Mouse (Mus musculus) limb, embryonic 11.5 days (tissue): ENCODE measurements at regions not wholly inside any gene's neighbourhood (a gene's known extent, or its start where the extent isn't known, plus 50 kb on each side); places are given as distances from the start of the nearest gene placed in this dataset.

Source experiments
- ATAC-seq: fragments of 200-750 bp; cut with Nextera tagmentation; 2 replicates; pipeline ENCODE4 v1.8.0; 2017; ENCODE audit warnings: low read depth; ENCODE audit not compliant: insufficient number of reproducible peaks, low FRiP score, low TSS enrichment
- DNase-seq: peaks from one replicate; pipeline ENCODE4 v3.0.0-alpha.2; 2015; ENCODE audit warnings: low spot score
- H3K27ac ChIP-seq: fragments of 300-500 bp; sonication (generic); replicated peaks from 2 replicates; pipeline ENCODE4 v1.5.1; 2014; ENCODE audit warnings: low read depth, mild to moderate bottlenecking, low read length
- H3K27me3 ChIP-seq: fragments of 300-500 bp; sonication (generic); 2 replicates; pipeline ENCODE4 v1.6.1; 2014; ENCODE audit warnings: mild to moderate bottlenecking, low read length, mixed read lengths; ENCODE audit not compliant: control insufficient read depth, insufficient read depth
- H3K36me3 ChIP-seq: fragments of 300-500 bp; sonication (generic); 2 replicates; pipeline ENCODE4 v1.6.1; 2014; ENCODE audit warnings: mild to moderate bottlenecking, low read length, moderate library complexity, mixed read lengths; ENCODE audit not compliant: control insufficient read depth, insufficient read depth
- H3K4me1 ChIP-seq: fragments of 300-500 bp; sonication (generic); 2 replicates; pipeline ENCODE4 v1.6.1; 2014; ENCODE audit warnings: low read length, mixed read lengths; ENCODE audit not compliant: control insufficient read depth, insufficient read depth
- H3K4me2 ChIP-seq: fragments of 300-500 bp; sonication (generic); 2 replicates; pipeline ENCODE4 v1.6.1; 2014; ENCODE audit warnings: low read depth, mild to moderate bottlenecking, moderate library complexity; ENCODE audit not compliant: severe bottlenecking
- H3K4me3 ChIP-seq: fragments of 300-500 bp; sonication (generic); 2 replicates; pipeline ENCODE4 v1.5.1; 2014; ENCODE audit warnings: low read depth, low read length
- H3K9ac ChIP-seq: fragments of 300-500 bp; sonication (generic); 2 replicates; pipeline ENCODE4 v1.6.1; 2014; ENCODE audit warnings: mild to moderate bottlenecking, low read length
- H3K9me3 ChIP-seq: fragments of 300-500 bp; sonication (generic); 2 replicates; pipeline ENCODE4 v1.6.1; 2016; ENCODE audit warnings: low read length; ENCODE audit not compliant: control insufficient read depth
- WGBS: fragments of 180-500 bp; shearing (Covaris S2); extraction: QIAGEN DNeasy Blood & Tissue Kit; methylation state at CpG from one replicate; pipeline ENCODE4 v1.1.7; 2014; 5-methylcytosine and 5-hydroxymethylcytosine counted together

- H3K9me3 ChIP-seq: no peaks in the 10 kb centered on the region
- no peaks in the 10 kb centered on the region for H3K36me3 ChIP-seq
- no peaks in the 10 kb centered on the region for H3K27me3 ChIP-seq
- DNase-seq (no peak), ATAC-seq (no peak)
- no peak overlapping the region for H3K27ac ChIP-seq
- H3K9ac ChIP-seq: no peak overlapping the region
- H3K4me3 ChIP-seq: no peak overlapping the region
- no peak overlapping the region for H3K4me2 ChIP-seq
- WGBS: 57% methylated on average over 4 of the region's 4 CpGs
- 0 out of 2 replicates have a peak, but pooled peaks cover 2% of the 10 kb centered on the region for H3K4me1 ChIP-seq
These were observed 123.2 kb downstream of the Dyrk2 start for GRCm38 (mm10) chr10:118746719-118747395.

GRCm38 (mm10) chr10:118749039-118749438 is 121.0 kb downstream of the Dyrk2 start:
- no peak overlapping the region for H3K4me2 ChIP-seq
- ATAC-seq (no peak), DNase-seq (no peak)
- H3K36me3 ChIP-seq: no peaks in the 10 kb centered on the region
- no peaks in the 10 kb centered on the region for H3K9me3 ChIP-seq
- H3K27ac ChIP-seq: no peak overlapping the region
- no peak overlapping the region for H3K4me3 ChIP-seq
- H3K4me1 ChIP-seq: 0 out of 2 replicates have a peak, but pooled peaks cover 2% of the 10 kb centered on the region
- WGBS: 93% methylated on average over 1 of the region's 1 CpGs
- no peaks in the 10 kb centered on the region for H3K27me3 ChIP-seq
- no peak overlapping the region for H3K9ac ChIP-seq

GRCm38 (mm10) chr10:118749756-118750155 is 120.3 kb downstream of the Dyrk2 start:
- H3K9ac ChIP-seq: no peak overlapping the region
- 85% methylated on average over 6 of the region's 6 CpGs for WGBS
- DNase-seq: no peak
- ATAC-seq: no peak
- no peaks in the 10 kb centered on the region for H3K27me3 ChIP-seq
- H3K4me3 ChIP-seq: no peak overlapping the region
- no peaks in the 10 kb centered on the region for H3K9me3 ChIP-seq
- no peaks in the 10 kb centered on the region for H3K36me3 ChIP-seq
- H3K27ac ChIP-seq: no peak overlapping the region
- no peak overlapping the region for H3K4me2 ChIP-seq
- H3K4me1 ChIP-seq: 0 out of 2 replicates have a peak, but pooled peaks cover 2% of the 10 kb centered on the region

GRCm38 (mm10) chr10:118751110-118751509 is 118.9 kb downstream of the Dyrk2 start:
- Histone ChIP-seq H3K4me3 (no peak overlapping the region), H3K9me3 (no peaks in the 10 kb centered on the region), H3K4me2 (no peak overlapping the region), H3K27me3 (no peaks in the 10 kb centered on the region), H3K9ac (no peak overlapping the region), H3K27ac (no peak overlapping the region), H3K4me1 (0 out of 2 replicates have a peak, but pooled peaks cover 2% of the 10 kb centered on the region), H3K36me3 (no peaks in the 10 kb centered on the region)
- WGBS: 84% methylated on average over 2 of the region's 2 CpGs
- no peak for ATAC-seq
- DNase-seq: no peak

- Histone ChIP-seq H3K9ac (no peak overlapping the region), H3K4me2 (no peak overlapping the region), H3K9me3 (no peaks in the 10 kb centered on the region), H3K4me1 (no peaks in the 10 kb centered on the region), H3K4me3 (no peak overlapping the region), H3K27me3 (no peaks in the 10 kb centered on the region), H3K27ac (no peak overlapping the region), H3K36me3 (no peaks in the 10 kb centered on the region)
- WGBS: 91% methylated on average over 5 of the region's 5 CpGs
- ATAC-seq: no peak
- DNase-seq: no peak
These were observed 116.8 kb downstream of the Dyrk2 start for GRCm38 (mm10) chr10:118753061-118753775.

GRCm38 (mm10) chr10:118754791-118755190 is 115.2 kb downstream of the Dyrk2 start:
- H3K9ac ChIP-seq: no peak overlapping the region
- H3K9me3 ChIP-seq: no peaks in the 10 kb centered on the region
- no peak for DNase-seq
- H3K4me2 ChIP-seq: no peak overlapping the region
- no peaks in the 10 kb centered on the region for H3K27me3 ChIP-seq
- WGBS: 95% methylated on average over 13 of the region's 13 CpGs
- no peak for ATAC-seq
- no peaks in the 10 kb centered on the region for H3K4me1 ChIP-seq
- no peak overlapping the region for H3K27ac ChIP-seq
- no peak overlapping the region for H3K4me3 ChIP-seq
- no peaks in the 10 kb centered on the region for H3K36me3 ChIP-seq

- Histone ChIP-seq H3K4me2 (no peak overlapping the region), H3K27me3 (no peaks in the 10 kb centered on the region), H3K4me1 (no peaks in the 10 kb centered on the region), H3K27ac (no peak overlapping the region), H3K9ac (no peak overlapping the region), H3K4me3 (no peak overlapping the region), H3K9me3 (no peaks in the 10 kb centered on the region), H3K36me3 (no peaks in the 10 kb centered on the region)
- ATAC-seq: no peak
- WGBS: 93% methylated on average over 18 of the region's 18 CpGs
- DNase-seq: no peak
These were observed 111.1 kb downstream of the Dyrk2 start for GRCm38 (mm10) chr10:118758825-118759471.

- no peaks in the 10 kb centered on the region for H3K36me3 ChIP-seq
- no peak overlapping the region for H3K27ac ChIP-seq
- no peaks in the 10 kb centered on the region for H3K27me3 ChIP-seq
- no peaks in the 10 kb centered on the region for H3K4me1 ChIP-seq
- no peak overlapping the region for H3K4me3 ChIP-seq
- DNase-seq: no peak
- no peak overlapping the region for H3K4me2 ChIP-seq
- no peaks in the 10 kb centered on the region for H3K9me3 ChIP-seq
- H3K9ac ChIP-seq: no peak overlapping the region
- ATAC-seq: no peak
- WGBS: 75% methylated on average over 8 of the region's 8 CpGs
These were observed 109.6 kb downstream of the Dyrk2 start for GRCm38 (mm10) chr10:118760441-118760840.
